Mouse (Mus musculus): ENCODE results near the gene Prkrip1. TPM values are rescaled to one million over a fixed set of nuclear protein-coding genes. Genes with fewer than 3 reads are reported as not detected.

Gene Prkrip1
- polyA plus RNA-seq, 1 experiment from 2014 or later, result 52.6 TPM

DNA sequence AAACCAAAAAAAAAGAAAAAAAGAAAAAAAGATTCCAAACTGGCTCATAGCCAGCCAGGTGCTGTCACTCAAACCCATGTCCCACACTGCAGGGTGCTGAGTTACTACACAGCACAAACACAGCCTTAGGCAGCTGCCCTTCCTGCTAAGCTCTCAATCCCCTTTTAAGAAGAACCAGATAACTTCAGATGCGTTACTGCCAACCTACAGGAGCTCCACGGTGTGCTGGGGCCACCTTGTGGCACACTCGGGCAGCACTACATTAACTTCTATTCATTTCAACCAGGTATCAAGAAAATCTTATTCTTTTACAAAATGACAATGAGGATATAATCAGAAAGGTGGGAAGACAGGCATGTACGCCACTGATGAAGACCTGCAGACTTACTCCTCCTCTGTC lies 12.0 kb downstream of the Prkrip1 start:
- ATAC-seq (replicated peaks; ENCODE audit: insufficient number of reproducible peaks, low FRiP score, low TSS enrichment), result no peak
- Histone ChIP-seq H3K4me2 (no peak overlapping the region), H3K9me3 (replicated peaks; ENCODE audit: control insufficient read depth, low read length) (no peaks in the 10 kb centered on the region), H3K9ac (ENCODE audit: low read depth, low read length) (no peak overlapping the region), H3K36me3 (ENCODE audit: control insufficient read depth, insufficient read depth, low read length) (peaks cover 23% of the 10 kb centered on the region), H3K4me1 (ENCODE audit: control insufficient read depth, insufficient read depth, low read length) (no peaks in the 10 kb centered on the region), H3K27ac (ENCODE audit: low read depth, low read length) (no peak overlapping the region), H3K27me3 (ENCODE audit: control insufficient read depth, insufficient read depth, low read length) (no peaks in the 10 kb centered on the region), H3K4me3 (ENCODE audit: low read depth, low read length) (no peak overlapping the region)
- WGBS (ENCODE audit: insufficient replicate concordance), result 47% methylated on average over 4 of the region's 4 CpGs

DNA sequence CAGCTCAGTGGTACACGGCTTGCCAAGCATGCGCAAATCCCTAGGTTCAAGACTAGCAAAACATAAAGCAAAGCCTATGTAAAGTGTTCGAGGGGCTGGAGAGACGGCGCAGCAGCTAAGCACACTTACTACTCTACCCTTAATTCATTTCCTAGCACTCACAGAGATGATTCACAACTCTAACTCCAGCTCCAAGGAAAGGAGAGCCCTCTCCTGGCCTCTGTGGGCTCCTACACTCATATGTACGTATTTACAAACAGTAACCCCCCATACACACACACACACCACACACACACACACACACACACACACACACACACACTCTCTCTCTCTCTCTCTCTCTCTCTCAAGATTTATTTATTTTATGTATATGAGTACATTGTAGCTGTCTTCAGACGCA lies 15.0 kb downstream of the Prkrip1 start:
- ATAC-seq (replicated peaks; ENCODE audit: insufficient number of reproducible peaks, low FRiP score, low TSS enrichment), result no peak
- H3K27ac ChIP-seq (ENCODE audit: low read depth, low read length), result no peak overlapping the region
- no peak overlapping the region for H3K9ac ChIP-seq (ENCODE audit: low read depth, low read length)
- H3K4me2 ChIP-seq, result no peak overlapping the region
- no peaks in the 10 kb centered on the region for H3K9me3 ChIP-seq (replicated peaks; ENCODE audit: control insufficient read depth, low read length)
- no peaks in the 10 kb centered on the region for H3K27me3 ChIP-seq (ENCODE audit: control insufficient read depth, insufficient read depth, low read length)
- peaks cover 36% of the 10 kb centered on the region for H3K36me3 ChIP-seq (ENCODE audit: control insufficient read depth, insufficient read depth, low read length)
- H3K4me1 ChIP-seq (ENCODE audit: control insufficient read depth, insufficient read depth, low read length), result no peaks in the 10 kb centered on the region
- 87% methylated on average over 7 of the region's 7 CpGs for WGBS (ENCODE audit: insufficient replicate concordance)
- no peak overlapping the region for H3K4me3 ChIP-seq (ENCODE audit: low read depth, low read length)

DNA sequence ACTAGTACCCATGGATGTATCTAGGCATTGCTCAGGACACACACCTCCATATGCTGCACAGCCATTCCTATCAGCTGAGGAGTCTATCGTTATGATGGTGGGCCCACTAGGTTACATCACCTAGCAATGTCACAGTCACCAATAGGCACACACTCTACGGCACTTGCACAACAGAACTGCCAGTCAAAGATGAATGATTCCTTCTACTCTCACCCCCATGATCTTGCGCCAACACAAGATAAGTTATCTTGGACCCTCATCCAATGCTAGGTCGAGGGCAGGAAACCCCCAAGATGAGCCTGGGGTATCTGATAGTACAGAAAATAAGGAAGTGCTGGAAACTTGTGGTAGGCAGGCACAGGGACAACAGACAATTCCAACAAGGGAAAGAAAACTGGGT lies 15.9 kb downstream of the Prkrip1 start:
- ATAC-seq (replicated peaks; ENCODE audit: insufficient number of reproducible peaks, low FRiP score, low TSS enrichment), result no peak
- H3K9me3 ChIP-seq (replicated peaks; ENCODE audit: control insufficient read depth, low read length), result no peaks in the 10 kb centered on the region
- 75% methylated on average over 4 of the region's 4 CpGs for WGBS (ENCODE audit: insufficient replicate concordance)
- H3K4me1 ChIP-seq (ENCODE audit: control insufficient read depth, insufficient read depth, low read length), result no peaks in the 10 kb centered on the region
- H3K27me3 ChIP-seq (ENCODE audit: control insufficient read depth, insufficient read depth, low read length), result no peaks in the 10 kb centered on the region
- H3K9ac ChIP-seq (ENCODE audit: low read depth, low read length), result no peak overlapping the region
- H3K36me3 ChIP-seq (ENCODE audit: control insufficient read depth, insufficient read depth, low read length), result peaks cover 30% of the 10 kb centered on the region
- no peak overlapping the region for H3K27ac ChIP-seq (ENCODE audit: low read depth, low read length)
- no peak overlapping the region for H3K4me3 ChIP-seq (ENCODE audit: low read depth, low read length)
- H3K4me2 ChIP-seq, result no peak overlapping the region

DNA sequence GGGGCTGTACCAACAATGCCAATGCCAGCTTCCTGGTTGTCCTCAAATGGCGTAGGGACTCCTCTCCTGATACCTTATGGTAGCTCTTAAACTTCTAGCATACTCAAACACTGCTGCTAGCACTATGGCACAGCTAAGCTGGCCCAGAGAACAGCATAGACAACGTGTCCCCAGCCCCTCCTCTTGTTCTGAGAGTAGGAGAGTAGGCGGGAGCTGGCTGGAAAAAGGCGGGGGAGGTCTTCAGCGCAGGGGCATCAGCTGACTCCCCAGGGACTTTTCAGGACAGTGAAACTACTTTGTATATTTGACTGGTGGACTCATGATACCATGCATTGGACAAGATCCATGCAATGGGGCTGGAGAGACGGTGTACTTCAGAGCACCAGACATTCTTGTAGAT lies 16.7 kb downstream of the Prkrip1 start:
- no peaks in the 10 kb centered on the region for H3K4me1 ChIP-seq (ENCODE audit: control insufficient read depth, insufficient read depth, low read length)
- ATAC-seq (replicated peaks; ENCODE audit: insufficient number of reproducible peaks, low FRiP score, low TSS enrichment), result no peak
- no peaks in the 10 kb centered on the region for H3K9me3 ChIP-seq (replicated peaks; ENCODE audit: control insufficient read depth, low read length)
- H3K36me3 ChIP-seq (ENCODE audit: control insufficient read depth, insufficient read depth, low read length), result peaks cover 30% of the 10 kb centered on the region
- WGBS (ENCODE audit: insufficient replicate concordance), result 86% methylated on average over 6 of the region's 6 CpGs
- H3K4me3 ChIP-seq (ENCODE audit: low read depth, low read length), result no peak overlapping the region
- H3K9ac ChIP-seq (ENCODE audit: low read depth, low read length), result no peak overlapping the region
- H3K27ac ChIP-seq (ENCODE audit: low read depth, low read length), result no peak overlapping the region
- H3K27me3 ChIP-seq (ENCODE audit: control insufficient read depth, insufficient read depth, low read length), result no peaks in the 10 kb centered on the region
- no peak overlapping the region for H3K4me2 ChIP-seq

DNA sequence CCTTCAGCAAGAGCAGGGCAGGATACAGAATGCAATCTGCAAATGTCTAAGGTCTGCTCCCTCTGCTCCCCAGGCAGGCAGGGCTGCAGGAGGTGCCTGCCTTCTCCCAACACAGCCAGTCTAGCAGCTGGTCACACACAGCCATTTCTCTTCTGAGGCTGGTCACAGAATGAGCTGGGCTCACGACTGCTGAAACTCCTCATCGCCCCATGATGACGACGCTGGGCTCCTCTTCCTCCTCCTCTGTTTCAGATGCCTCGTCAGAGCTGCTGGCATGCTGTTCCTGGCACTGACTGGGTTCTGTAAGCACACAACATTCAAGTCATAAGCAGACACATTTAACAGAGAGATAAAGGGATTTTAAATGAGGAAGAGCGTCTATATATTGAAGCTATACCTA lies 17.6 kb downstream of the Prkrip1 start:
- Histone ChIP-seq H3K4me2 (no peak overlapping the region), H3K27ac (ENCODE audit: low read depth, low read length) (no peak overlapping the region), H3K9me3 (replicated peaks; ENCODE audit: control insufficient read depth, low read length) (no peaks in the 10 kb centered on the region), H3K4me1 (ENCODE audit: control insufficient read depth, insufficient read depth, low read length) (no peaks in the 10 kb centered on the region), H3K27me3 (ENCODE audit: control insufficient read depth, insufficient read depth, low read length) (no peaks in the 10 kb centered on the region), H3K9ac (ENCODE audit: low read depth, low read length) (no peak overlapping the region), H3K4me3 (ENCODE audit: low read depth, low read length) (no peak overlapping the region), H3K36me3 (ENCODE audit: control insufficient read depth, insufficient read depth, low read length) (peaks cover 30% of the 10 kb centered on the region)
- 84% methylated on average over 6 of the region's 6 CpGs for WGBS (ENCODE audit: insufficient replicate concordance)
- no peak for ATAC-seq (replicated peaks; ENCODE audit: insufficient number of reproducible peaks, low FRiP score, low TSS enrichment)

DNA sequence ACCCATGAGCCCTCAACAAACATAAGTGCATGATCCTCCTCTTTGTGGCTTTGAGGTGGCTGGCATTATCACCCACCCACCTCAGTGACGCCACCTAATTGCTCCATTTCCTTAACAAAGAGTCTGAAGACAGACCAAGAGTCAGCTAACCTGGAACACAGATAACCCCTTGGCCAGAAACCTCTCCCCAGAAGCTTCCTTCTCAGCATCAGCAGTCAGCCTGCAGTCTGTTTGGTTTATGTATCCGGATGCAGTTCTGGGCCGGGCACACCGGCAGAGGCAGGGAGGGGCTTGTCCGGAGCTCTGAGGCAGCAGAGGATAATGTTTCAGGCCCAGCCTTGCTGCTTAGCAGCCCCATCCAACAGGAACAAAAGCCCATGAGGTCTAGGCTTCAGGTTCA lies 19.2 kb downstream of the Prkrip1 start:
- Histone ChIP-seq H3K36me3 (ENCODE audit: control insufficient read depth, insufficient read depth, low read length) (peaks cover 28% of the 10 kb centered on the region), H3K4me2 (no peak overlapping the region), H3K27ac (ENCODE audit: low read depth, low read length) (no peak overlapping the region), H3K4me1 (ENCODE audit: control insufficient read depth, insufficient read depth, low read length) (no peaks in the 10 kb centered on the region), H3K9ac (ENCODE audit: low read depth, low read length) (no peak overlapping the region), H3K27me3 (ENCODE audit: control insufficient read depth, insufficient read depth, low read length) (no peaks in the 10 kb centered on the region), H3K4me3 (ENCODE audit: low read depth, low read length) (no peak overlapping the region), H3K9me3 (replicated peaks; ENCODE audit: control insufficient read depth, low read length) (no peaks in the 10 kb centered on the region)
- WGBS (ENCODE audit: insufficient replicate concordance), result 86% methylated on average over 5 of the region's 5 CpGs
- ATAC-seq (replicated peaks; ENCODE audit: insufficient number of reproducible peaks, low FRiP score, low TSS enrichment), result no peak

DNA sequence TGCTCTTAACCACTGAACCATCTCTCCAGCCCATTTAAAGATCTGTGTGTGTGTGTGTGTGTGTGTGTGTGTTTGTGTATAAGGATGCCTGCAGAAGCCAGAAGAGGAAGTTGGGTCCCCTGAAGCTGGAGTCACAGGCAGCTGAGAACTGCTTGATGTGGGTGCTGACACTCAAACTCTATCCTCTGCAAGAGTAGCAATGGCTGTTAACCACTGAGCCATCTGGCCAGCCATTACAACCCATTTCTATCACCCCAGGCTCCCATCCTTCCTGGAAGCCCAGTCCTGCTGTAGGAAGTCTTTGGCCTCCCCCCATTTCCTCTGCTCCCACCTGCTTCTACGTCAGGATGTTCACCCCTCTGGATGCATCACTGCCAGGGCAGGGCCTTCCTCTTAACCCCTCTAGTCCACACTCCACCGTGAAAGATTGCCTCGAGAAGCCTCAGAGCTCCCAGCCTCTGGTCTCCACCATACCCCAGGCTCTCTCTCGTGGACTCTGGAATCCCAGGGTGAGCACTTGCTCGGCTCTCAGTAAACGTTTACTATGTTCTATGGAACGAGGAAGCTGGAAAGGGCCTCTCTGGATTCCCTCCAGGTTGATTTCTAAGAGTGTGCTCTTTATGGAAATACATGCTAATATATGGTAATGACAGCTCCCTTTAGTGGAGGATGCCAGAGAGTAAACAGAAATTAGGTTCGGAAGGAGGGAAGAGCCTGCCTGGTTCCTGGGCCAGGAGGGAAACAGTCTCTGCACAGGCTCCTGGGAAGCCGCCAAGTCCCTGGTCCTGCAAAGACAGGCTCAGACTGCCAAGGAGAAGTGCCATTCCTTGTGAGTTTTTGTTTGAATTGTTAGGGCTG lies 24.9 kb downstream of the Prkrip1 start:
- H3K36me3 ChIP-seq (ENCODE audit: control insufficient read depth, insufficient read depth, low read length), result 0 out of 2 replicates have a peak, but pooled peaks cover 3% of the 10 kb centered on the region
- WGBS (ENCODE audit: insufficient replicate concordance), result 48% methylated on average over 9 of the region's 9 CpGs
- no peaks in the 10 kb centered on the region; the same call in 1 of the 2 replicates for H3K27me3 ChIP-seq (ENCODE audit: control insufficient read depth, insufficient read depth, low read length)
- H3K9ac ChIP-seq (ENCODE audit: low read depth, low read length), result no peak overlapping the region
- ATAC-seq (replicated peaks; ENCODE audit: insufficient number of reproducible peaks, low FRiP score, low TSS enrichment), result no peak
- no peak overlapping the region for H3K4me3 ChIP-seq (ENCODE audit: low read depth, low read length)
- H3K9me3 ChIP-seq (replicated peaks; ENCODE audit: control insufficient read depth, low read length), result no peaks in the 10 kb centered on the region
- no peak overlapping the region for H3K4me2 ChIP-seq
- H3K27ac ChIP-seq (ENCODE audit: low read depth, low read length), result no peak overlapping the region
- peaks cover 9% of the 10 kb centered on the region for H3K4me1 ChIP-seq (ENCODE audit: control insufficient read depth, insufficient read depth, low read length)

DNA sequence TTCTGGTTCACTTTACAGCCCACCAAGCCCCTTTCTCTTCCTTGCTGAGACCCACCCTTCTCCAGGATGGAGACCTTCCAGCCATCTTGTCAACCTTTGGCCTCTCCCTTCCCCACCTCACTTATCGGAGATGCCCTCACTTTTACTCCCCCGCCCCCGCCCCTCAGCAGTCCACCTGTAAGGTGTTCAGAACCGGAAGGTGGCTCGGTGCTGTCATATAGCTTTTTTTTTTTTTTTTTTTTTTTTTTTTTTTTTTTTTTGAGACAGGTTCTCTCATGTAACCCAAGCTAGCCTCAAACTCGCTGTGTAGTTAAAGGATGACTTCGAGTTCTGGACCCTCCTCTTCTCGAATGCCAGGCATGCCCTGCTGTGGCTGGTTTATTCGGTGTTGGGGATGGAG lies 25.8 kb downstream of the Prkrip1 start:
- ATAC-seq (replicated peaks; ENCODE audit: insufficient number of reproducible peaks, low FRiP score, low TSS enrichment), result no peak
- Histone ChIP-seq H3K27me3 (ENCODE audit: control insufficient read depth, insufficient read depth, low read length) (no peaks in the 10 kb centered on the region; the same call in 1 of the 2 replicates), H3K9me3 (replicated peaks; ENCODE audit: control insufficient read depth, low read length) (no peaks in the 10 kb centered on the region), H3K27ac (ENCODE audit: low read depth, low read length) (no peak overlapping the region), H3K4me2 (no peak overlapping the region), H3K36me3 (ENCODE audit: control insufficient read depth, insufficient read depth, low read length) (0 out of 2 replicates have a peak, but pooled peaks cover 3% of the 10 kb centered on the region), H3K4me3 (ENCODE audit: low read depth, low read length) (no peak overlapping the region), H3K9ac (ENCODE audit: low read depth, low read length) (no peak overlapping the region), H3K4me1 (ENCODE audit: control insufficient read depth, insufficient read depth, low read length) (peaks cover 9% of the 10 kb centered on the region)
- 67% methylated on average over 9 of the region's 9 CpGs for WGBS (ENCODE audit: insufficient replicate concordance)

Measured in heart, embryonic 11.5 days (tissue).